Comparison of ENCODE assay signal across 8 mouse cellular contexts in genomic region chr2:136921003-136921408, GRCm38 (mm10). TPM values are rescaled to one million over a fixed set of nuclear protein-coding genes. Genes with fewer than 3 reads are reported as not detected.
DNase-seq lines count a peak whose midpoint lies in the region; ATAC-seq lines count a peak whose summit lies in the region.

No protein-coding gene starts in this region.

- WGBS in heart, embryonic 10.5 days = 61% methylated on average over 4 of the region's 4 CpGs
- WGBS in stomach, embryonic 16.5 days = 36% methylated on average over 4 of the region's 4 CpGs

- H3K4me2 ChIP-seq in stomach, embryonic 16.5 days (ENCODE audit: low read depth, low read length) = peak overlapping the region; percentile 6; the same call in 1 of the 2 replicates

- H3K4me3 ChIP-seq in heart, embryonic 10.5 days = no peak overlapping the region
- no peak overlapping the region for H3K4me3 ChIP-seq in stomach, embryonic 16.5 days (replicated peaks; ENCODE audit: low read length)

- no peak overlapping the region for H3K9ac ChIP-seq in stomach, embryonic 16.5 days (ENCODE audit: low read length)

- no peaks in the 10 kb centered on the region for H3K9me3 ChIP-seq in heart, embryonic 10.5 days
- no peaks in the 10 kb centered on the region for H3K9me3 ChIP-seq in stomach, embryonic 16.5 days (replicated peaks; ENCODE audit: control insufficient read depth, low read length)

- DNase-seq in heart, adult 11 months = peak; percentile 96
- no peak for DNase-seq in heart, embryonic 10.5 days (ENCODE audit: low spot score)
- DNase-seq in right cerebral cortex, adult 18-20 months = peak; percentile 40
- no peak for DNase-seq in right cerebral cortex, postnatal 4 days
- peak; percentile 57 for DNase-seq in liver
- DNase-seq in embryo, embryonic 10.5 days (ENCODE audit: low spot score) = no peak

- H3K27me3 ChIP-seq in heart, embryonic 10.5 days (ENCODE audit: insufficient read depth, poor library complexity, severe bottlenecking) = no peaks in the 10 kb centered on the region
- no peaks in the 10 kb centered on the region for H3K27me3 ChIP-seq in stomach, embryonic 16.5 days (ENCODE audit: control insufficient read depth, insufficient read depth, low read length)

- H3K4me1 ChIP-seq in heart, embryonic 10.5 days = peaks cover 20% of the 10 kb centered on the region
- H3K4me1 ChIP-seq in stomach, embryonic 16.5 days (ENCODE audit: control insufficient read depth, insufficient read depth, low read length) = peaks cover 9% of the 10 kb centered on the region

- peak; percentile 94 for ATAC-seq in frontal cortex, adult (ENCODE audit: low TSS enrichment)
- ATAC-seq in stomach, embryonic 16.5 days (ENCODE audit: insufficient read depth, low FRiP score) = peak; percentile 58

- no peaks in the 10 kb centered on the region for H3K36me3 ChIP-seq in heart, embryonic 10.5 days
- no peaks in the 10 kb centered on the region for H3K36me3 ChIP-seq in stomach, embryonic 16.5 days (ENCODE audit: control insufficient read depth, insufficient read depth, low read length)

- H3K27ac ChIP-seq in heart, embryonic 10.5 days = no peak overlapping the region
- H3K27ac ChIP-seq in stomach, embryonic 16.5 days (ENCODE audit: low read length) = peak overlapping the region; percentile 62; the same call in 1 of the 2 replicates

RNA-seq across cellular contexts. Expression of gene AL731706.1, which starts 29.8 kb away (rescaled TPM):
- polyA plus RNA-seq in heart, embryonic 10.5 days (2016; fragmentation: Nextera tagmentation; extraction: Ambion mirVana) = 29.2 and 39.2 TPM in 2 replicates
- 24.7 and 32.6 TPM in 2 replicates for polyA plus RNA-seq in stomach, embryonic 16.5 days (2015; fragmentation: Nextera tagmentation; extraction: Ambion mirVana)

RNA-seq across cellular contexts. Expression of gene Mkks, which starts 29.8 kb away (rescaled TPM):
- 17.0 and 17.8 TPM in 2 replicates for polyA plus RNA-seq in heart, embryonic 10.5 days (2016; fragmentation: Nextera tagmentation; extraction: Ambion mirVana)
- 13.7 and 18.7 TPM in 2 replicates for polyA plus RNA-seq in stomach, embryonic 16.5 days (2015; fragmentation: Nextera tagmentation; extraction: Ambion mirVana)

RNA-seq across cellular contexts. Expression of gene Slx4ip, which starts 30.0 kb away (rescaled TPM):
- 4.9 and 5.9 TPM in 2 replicates for polyA plus RNA-seq in heart, embryonic 10.5 days (2016; fragmentation: Nextera tagmentation; extraction: Ambion mirVana)
- polyA plus RNA-seq in stomach, embryonic 16.5 days (2015; fragmentation: Nextera tagmentation; extraction: Ambion mirVana) = 5.6 and 5.7 TPM in 2 replicates

RNA-seq across cellular contexts. Expression of gene AL731706.2, which starts 35.5 kb away (rescaled TPM):
- polyA plus RNA-seq in heart, embryonic 10.5 days (2016; fragmentation: Nextera tagmentation; extraction: Ambion mirVana) = 52.5 and 54.5 TPM in 2 replicates
- polyA plus RNA-seq in stomach, embryonic 16.5 days (2015; fragmentation: Nextera tagmentation; extraction: Ambion mirVana) = 26.9 and 53.9 TPM in 2 replicates

Comparison
In these comparisons a context has a peak if more than half of its experiments do, and no peak if none do; other contexts are left out.
1. DNase-seq: peak in heart, adult 11 months (single experiment), right cerebral cortex, adult 18-20 months (single experiment) and liver (single experiment); none in heart, embryonic 10.5 days (single experiment), right cerebral cortex, postnatal 4 days (single experiment) and embryo, embryonic 10.5 days (single experiment).